Mouse (Mus musculus): ENCODE measurements around the gene Jak2. TPM values are rescaled to one million over a fixed set of nuclear protein-coding genes. Genes with fewer than 3 reads are reported as not detected.
A peak's percentile ranks its signal among the peaks of the same experiment; 100 is the strongest.

The Jak2 gene
- total and polyA plus RNA-seq, 3 experiments = 4.3 to 19.5 (median 17.8) TPM

- DNase-seq = no peak
- Histone ChIP-seq H3K36me3 (ENCODE audit: control insufficient read depth, insufficient read depth, low read length) (no peaks in the 10 kb centered on the region), H3K27me3 (ENCODE audit: control insufficient read depth, insufficient read depth, low read length) (no peaks in the 10 kb centered on the region), H3K27ac (no peak overlapping the region), H3K4me1 (ENCODE audit: control insufficient read depth, insufficient read depth, low read length) (no peaks in the 10 kb centered on the region; the same call in 1 of the 2 replicates), H3K79me2 (replicated peaks; ENCODE audit: control insufficient read depth, insufficient read depth, low read length) (no peaks in the 10 kb centered on the region), H3K9ac (ENCODE audit: low read depth, low read length) (no peak overlapping the region), H3K4me3 (no peak overlapping the region)
- intact Hi-C loops (cut with DNase I) = no loop called here
- TF ChIP-seq CTCF (IDR thresholded peaks at IDR 0.05) (no peak), EP300 (IDR thresholded peaks at IDR 0.05; ENCODE audit: insufficient read depth, low read depth, low read length) (no peak), POLR2A (IDR thresholded peaks at IDR 0.05; ENCODE audit: insufficient read depth, low read depth, low read length) (no peak)
- 68% methylated on average over 6 of the region's 6 CpGs for WGBS
Observed at GRCm38 (mm10) chr19:29232738-29233137, 18.9 kb upstream of the Jak2 start.

- Histone ChIP-seq H3K27me3 (ENCODE audit: control insufficient read depth, insufficient read depth, low read length) (no peaks in the 10 kb centered on the region), H3K36me3 (ENCODE audit: control insufficient read depth, insufficient read depth, low read length) (peaks cover 3% of the 10 kb centered on the region), H3K27ac (no peak overlapping the region), H3K4me1 (ENCODE audit: control insufficient read depth, insufficient read depth, low read length) (peaks cover 13% of the 10 kb centered on the region), H3K4me3 (no peak overlapping the region), H3K9ac (ENCODE audit: low read depth, low read length) (no peak overlapping the region), H3K79me2 (replicated peaks; ENCODE audit: control insufficient read depth, insufficient read depth, low read length) (no peaks in the 10 kb centered on the region)
- no peak for DNase-seq
- 58% methylated on average over 9 of the region's 9 CpGs for WGBS
- intact Hi-C loops (cut with DNase I) = no loop called here
- TF ChIP-seq POLR2A (IDR thresholded peaks at IDR 0.05; ENCODE audit: insufficient read depth, low read depth, low read length) (no peak), EP300 (IDR thresholded peaks at IDR 0.05; ENCODE audit: insufficient read depth, low read depth, low read length) (no peak), CTCF (IDR thresholded peaks at IDR 0.05) (no peak)
Observed at GRCm38 (mm10) chr19:29236658-29237385, 14.8 kb upstream of the Jak2 start.

GRCm38 (mm10) chr19:29238171-29238570 is 13.5 kb upstream of the Jak2 start:
- peak overlapping the region; percentile 39 for H3K27ac ChIP-seq
- no peak for DNase-seq
- no peak overlapping the region for H3K9ac ChIP-seq (ENCODE audit: low read depth, low read length)
- H3K4me1 ChIP-seq (ENCODE audit: control insufficient read depth, insufficient read depth, low read length) = peaks cover 14% of the 10 kb centered on the region
- no peak overlapping the region for H3K4me3 ChIP-seq
- TF ChIP-seq EP300 (IDR thresholded peaks at IDR 0.05; ENCODE audit: insufficient read depth, low read depth, low read length) (no peak), CTCF (IDR thresholded peaks at IDR 0.05) (no peak), POLR2A (IDR thresholded peaks at IDR 0.05; ENCODE audit: insufficient read depth, low read depth, low read length) (no peak)
- no peaks in the 10 kb centered on the region for H3K79me2 ChIP-seq (replicated peaks; ENCODE audit: control insufficient read depth, insufficient read depth, low read length)
- H3K36me3 ChIP-seq (ENCODE audit: control insufficient read depth, insufficient read depth, low read length) = peaks cover 3% of the 10 kb centered on the region
- H3K27me3 ChIP-seq (ENCODE audit: control insufficient read depth, insufficient read depth, low read length) = no peaks in the 10 kb centered on the region
- intact Hi-C loops (cut with DNase I) = no loop called here
- 21% methylated on average over 9 of the region's 9 CpGs for WGBS

- WGBS = 61% methylated on average over 7 of the region's 7 CpGs
- Histone ChIP-seq H3K27me3 (ENCODE audit: control insufficient read depth, insufficient read depth, low read length) (no peaks in the 10 kb centered on the region), H3K36me3 (ENCODE audit: control insufficient read depth, insufficient read depth, low read length) (peaks cover 3% of the 10 kb centered on the region), H3K27ac (no peak overlapping the region), H3K4me3 (no peak overlapping the region), H3K9ac (ENCODE audit: low read depth, low read length) (no peak overlapping the region), H3K79me2 (replicated peaks; ENCODE audit: control insufficient read depth, insufficient read depth, low read length) (no peaks in the 10 kb centered on the region), H3K4me1 (ENCODE audit: control insufficient read depth, insufficient read depth, low read length) (peaks cover 14% of the 10 kb centered on the region)
- no peak for TF ChIP-seq POLR2A (IDR thresholded peaks at IDR 0.05; ENCODE audit: insufficient read depth, low read depth, low read length)
- TF ChIP-seq CTCF (IDR thresholded peaks at IDR 0.05) = no peak
- no peak for TF ChIP-seq EP300 (IDR thresholded peaks at IDR 0.05; ENCODE audit: insufficient read depth, low read depth, low read length)
- intact Hi-C loops (cut with DNase I) = no loop called here
- DNase-seq = no peak
Observed at GRCm38 (mm10) chr19:29239513-29240235, 12.0 kb upstream of the Jak2 start.

GRCm38 (mm10) chr19:29240676-29241075 is 11.0 kb upstream of the Jak2 start:
- H3K27me3 ChIP-seq (ENCODE audit: control insufficient read depth, insufficient read depth, low read length) = no peaks in the 10 kb centered on the region
- no peak overlapping the region for H3K9ac ChIP-seq (ENCODE audit: low read depth, low read length)
- H3K4me1 ChIP-seq (ENCODE audit: control insufficient read depth, insufficient read depth, low read length) = peaks cover 14% of the 10 kb centered on the region
- DNase-seq = no peak
- no peak overlapping the region for H3K4me3 ChIP-seq
- intact Hi-C loops (cut with DNase I) = no loop called here
- 52% methylated on average over 2 of the region's 2 CpGs for WGBS
- H3K36me3 ChIP-seq (ENCODE audit: control insufficient read depth, insufficient read depth, low read length) = peaks cover 3% of the 10 kb centered on the region
- H3K27ac ChIP-seq = no peak overlapping the region
- TF ChIP-seq EP300 (IDR thresholded peaks at IDR 0.05; ENCODE audit: insufficient read depth, low read depth, low read length) = no peak
- no peak for TF ChIP-seq POLR2A (IDR thresholded peaks at IDR 0.05; ENCODE audit: insufficient read depth, low read depth, low read length)
- no peak for TF ChIP-seq CTCF (IDR thresholded peaks at IDR 0.05)
- no peaks in the 10 kb centered on the region for H3K79me2 ChIP-seq (replicated peaks; ENCODE audit: control insufficient read depth, insufficient read depth, low read length)

GRCm38 (mm10) chr19:29241581-29241980 is 10.0 kb upstream of the Jak2 start:
- DNase-seq = no peak
- Histone ChIP-seq H3K27me3 (ENCODE audit: control insufficient read depth, insufficient read depth, low read length) (no peaks in the 10 kb centered on the region), H3K9ac (ENCODE audit: low read depth, low read length) (no peak overlapping the region), H3K36me3 (ENCODE audit: control insufficient read depth, insufficient read depth, low read length) (peaks cover 3% of the 10 kb centered on the region), H3K4me3 (no peak overlapping the region), H3K4me1 (ENCODE audit: control insufficient read depth, insufficient read depth, low read length) (peaks cover 14% of the 10 kb centered on the region), H3K27ac (no peak overlapping the region), H3K79me2 (replicated peaks; ENCODE audit: control insufficient read depth, insufficient read depth, low read length) (no peaks in the 10 kb centered on the region)
- TF ChIP-seq CTCF (IDR thresholded peaks at IDR 0.05) = no peak
- TF ChIP-seq EP300 (IDR thresholded peaks at IDR 0.05; ENCODE audit: insufficient read depth, low read depth, low read length) = no peak
- TF ChIP-seq POLR2A (IDR thresholded peaks at IDR 0.05; ENCODE audit: insufficient read depth, low read depth, low read length) = no peak
- intact Hi-C loops (cut with DNase I) = no loop called here
- 43% methylated on average over 10 of the region's 10 CpGs for WGBS
